Mouse (Mus musculus): ENCODE measurements around the gene Scube2. TPM values are rescaled to one million over a fixed set of nuclear protein-coding genes. Genes with fewer than 3 reads are reported as not detected.

Scube2 gene
- total and polyA plus RNA-seq, 3 experiments, result 0.27 to 0.67 TPM; not detected in 1

DNA sequence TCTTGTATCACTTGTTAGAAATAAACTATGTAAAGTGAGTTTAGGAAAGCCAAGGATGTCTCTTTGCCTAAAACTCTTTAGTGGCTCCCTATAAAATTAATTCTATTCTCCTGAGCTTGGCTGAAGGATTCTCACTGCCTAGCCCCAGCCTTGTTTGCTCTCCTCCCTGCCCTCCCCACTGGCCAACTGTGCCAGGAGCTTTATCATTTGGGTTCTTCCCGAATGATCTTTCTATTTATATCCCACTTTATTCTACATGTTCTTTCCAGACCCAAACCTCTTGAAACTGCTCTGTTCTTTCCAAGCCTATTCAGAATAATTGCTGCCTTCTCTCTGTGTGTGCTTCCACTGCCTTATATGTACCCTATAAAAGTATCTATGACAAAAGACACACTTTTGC, 62.0 kb downstream of the Scube2 start:
- Histone ChIP-seq H3K79me2 (ENCODE audit: control insufficient read depth, insufficient read depth, low read length, poor library complexity) (no peaks in the 10 kb centered on the region), H3K27ac (ENCODE audit: control insufficient read depth, low read depth, low read length) (no peak overlapping the region), H3K36me3 (ENCODE audit: control insufficient read depth in 1 of 2, insufficient read depth in 2 of 2, low read length in 2 of 2) (peaks cover 0 to 4% of the 10 kb centered on the region in 2 experiments; a peak in 2 of 4 replicates), H3K9ac (ENCODE audit: control insufficient read depth, low read depth, low read length, poor library complexity, severe bottlenecking) (no peak overlapping the region), H3K4me1 (ENCODE audit: control insufficient read depth in 1 of 2, insufficient read depth in 2 of 2, low read length in 2 of 2) (peaks cover 2 to 10% of the 10 kb centered on the region in 2 experiments; a peak in 3 of 4 replicates), H3K9me3 (replicated peaks; ENCODE audit: insufficient read depth, low read length) (no peaks in the 10 kb centered on the region), H3K4me3 (ENCODE audit: control insufficient read depth in 1 of 2, insufficient read depth in 1 of 2, low read depth in 2 of 2, low read length in 2 of 2) (no peak overlapping the region), H3K27me3 (ENCODE audit: control insufficient read depth in 1 of 2, insufficient read depth in 2 of 2, low read length in 2 of 2) (no peaks in the 10 kb centered on the region)
- TF ChIP-seq ETS1 (IDR thresholded peaks at IDR 0.05; ENCODE audit: low read depth, low read length), result no peak
- no peak for TF ChIP-seq SIN3A (IDR thresholded peaks at IDR 0.05; ENCODE audit: low read length)
- TF ChIP-seq GABPA (IDR thresholded peaks at IDR 0.05; ENCODE audit: low read depth, low read length), result no peak
- TF ChIP-seq EP300 (IDR thresholded peaks at IDR 0.05; ENCODE audit: low read depth in 1 of 2, low read length in 2 of 2), result no peak
- no peak for TF ChIP-seq UBTF (IDR thresholded peaks at IDR 0.05; ENCODE audit: borderline replicate concordance, insufficient read depth, low read depth, low read length)
- TF ChIP-seq ZNF384 (IDR thresholded peaks at IDR 0.05; ENCODE audit: low read depth, low read length), result no peak
- DNase-seq (ENCODE audit: low read depth, low spot score), result no peak

DNA sequence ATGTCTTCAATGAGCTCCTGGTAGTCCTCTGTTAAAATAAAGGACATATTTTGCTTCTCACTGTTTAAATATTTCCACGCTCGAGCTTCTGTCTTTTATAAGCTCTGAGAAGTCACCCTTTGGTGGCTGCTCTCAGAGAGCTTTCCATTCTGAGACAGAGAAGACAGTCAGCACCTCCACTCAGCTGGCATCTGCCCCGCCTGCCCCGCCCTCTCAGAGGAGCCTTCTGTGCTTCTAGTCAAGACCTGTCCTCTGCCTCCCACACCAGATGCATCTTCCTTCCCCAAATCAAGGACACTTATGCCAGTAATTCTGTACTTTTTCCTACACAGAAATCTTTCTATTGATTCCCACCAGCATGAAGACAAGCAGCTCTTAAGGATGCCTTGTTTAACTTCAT, 64.9 kb downstream of the Scube2 start:
- no peak overlapping the region for H3K4me3 ChIP-seq (ENCODE audit: control insufficient read depth in 1 of 2, insufficient read depth in 1 of 2, low read depth in 2 of 2, low read length in 2 of 2)
- H3K9me3 ChIP-seq (replicated peaks; ENCODE audit: insufficient read depth, low read length), result no peaks in the 10 kb centered on the region
- DNase-seq (ENCODE audit: low read depth, low spot score), result no peak
- TF ChIP-seq MXI1 (IDR thresholded peaks at IDR 0.05; ENCODE audit: low read depth, low read length), result no peak
- TF ChIP-seq ZNF384 (IDR thresholded peaks at IDR 0.05; ENCODE audit: low read depth, low read length), result no peak
- no peak for TF ChIP-seq POLR2AphosphoS5 (IDR thresholded peaks at IDR 0.05; ENCODE audit: borderline replicate concordance, low read depth, low read length)
- TF ChIP-seq USF1 (IDR thresholded peaks at IDR 0.05; ENCODE audit: low read depth, low read length), result no peak
- TF ChIP-seq NRF1 (IDR thresholded peaks at IDR 0.05; ENCODE audit: insufficient read depth, low read depth, low read length, poor library complexity, severe bottlenecking), result no peak
- TF ChIP-seq POLR2A (IDR thresholded peaks at IDR 0.05; ENCODE audit: control insufficient read depth in 1 of 2, insufficient read depth in 1 of 2, low read depth in 1 of 2, low read length in 2 of 2, poor library complexity in 1 of 2), result no peak
- no peak for TF ChIP-seq ZMIZ1 (IDR thresholded peaks at IDR 0.05; ENCODE audit: low read depth, low read length)
- TF ChIP-seq ETS1 (IDR thresholded peaks at IDR 0.05; ENCODE audit: low read depth, low read length), result no peak
- TF ChIP-seq RCOR1 (IDR thresholded peaks at IDR 0.05; ENCODE audit: low read depth, low read length), result no peak
- TF ChIP-seq RAD21 (IDR thresholded peaks at IDR 0.05; ENCODE audit: low read depth, low read length), result no peak
- TF ChIP-seq TBP (IDR thresholded peaks at IDR 0.05; ENCODE audit: low read depth, low read length), result no peak
- no peak for TF ChIP-seq ZC3H11A (IDR thresholded peaks at IDR 0.05; ENCODE audit: low read depth, low read length)
- no peak for TF ChIP-seq JUND (IDR thresholded peaks at IDR 0.05; ENCODE audit: low read depth, low read length)
- no peak overlapping the region for H3K27ac ChIP-seq (ENCODE audit: control insufficient read depth, low read depth, low read length)
- H3K27me3 ChIP-seq (ENCODE audit: control insufficient read depth in 1 of 2, insufficient read depth in 2 of 2, low read length in 2 of 2), result no peaks in the 10 kb centered on the region
- H3K9ac ChIP-seq (ENCODE audit: control insufficient read depth, low read depth, low read length, poor library complexity, severe bottlenecking), result no peak overlapping the region
- peaks cover 2 to 13% of the 10 kb centered on the region in 2 experiments; a peak in 3 of 4 replicates for H3K4me1 ChIP-seq (ENCODE audit: control insufficient read depth in 1 of 2, insufficient read depth in 2 of 2, low read length in 2 of 2)
- no peaks in the 10 kb centered on the region for H3K79me2 ChIP-seq (ENCODE audit: control insufficient read depth, insufficient read depth, low read length, poor library complexity)
- H3K36me3 ChIP-seq (ENCODE audit: control insufficient read depth in 1 of 2, insufficient read depth in 2 of 2, low read length in 2 of 2), result peaks cover 0 to 4% of the 10 kb centered on the region in 2 experiments; a peak in 2 of 4 replicates
